Mouse (Mus musculus) liver, postnatal 0 days (tissue): ENCODE data around the gene 1700113H08Rik.

Experiments
- CTCF ChIP-seq: sonication (generic); IDR thresholded peaks from 2 replicates; pipeline ENCODE4 v1.5.1; 2016; ENCODE audit warnings: antibody characterized with exemption, low read depth
- EP300 ChIP-seq: IDR thresholded peaks from 2 replicates; pipeline ENCODE4 v1.6.1; 2016; ENCODE audit warnings: antibody characterized with exemption, low read depth, mild to moderate bottlenecking

DNA sequence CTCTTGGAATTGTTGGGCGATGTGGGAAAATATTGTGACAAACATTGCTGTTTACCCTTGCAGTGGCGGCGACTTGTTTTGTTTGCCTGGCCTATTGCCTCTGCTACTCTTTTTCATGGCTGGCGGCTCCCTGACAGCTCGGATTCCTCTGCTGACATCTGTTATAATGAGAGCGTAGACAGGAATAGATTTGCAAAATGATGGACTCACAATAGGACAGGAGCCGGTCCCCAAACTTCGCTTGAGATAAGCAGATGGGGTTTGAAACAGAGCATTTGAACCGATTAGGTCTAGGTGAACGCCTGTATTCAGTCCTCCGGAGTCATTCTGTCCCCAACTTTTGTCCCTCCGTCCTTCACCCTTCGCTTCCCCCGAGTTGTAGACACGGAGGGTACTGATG, 22.0 kb upstream of the 1700113H08Rik start:
- TF ChIP-seq CTCF (no peak), EP300 (no peak)
